Mouse (Mus musculus): ENCODE results near the gene Pwwp2b. TPM values are rescaled to one million over a fixed set of nuclear protein-coding genes. Genes with fewer than 3 reads are reported as not detected.

The Pwwp2b gene
- total RNA-seq, 2 experiments from 2014 or later: 3.5 to 5.2 TPM

DNA sequence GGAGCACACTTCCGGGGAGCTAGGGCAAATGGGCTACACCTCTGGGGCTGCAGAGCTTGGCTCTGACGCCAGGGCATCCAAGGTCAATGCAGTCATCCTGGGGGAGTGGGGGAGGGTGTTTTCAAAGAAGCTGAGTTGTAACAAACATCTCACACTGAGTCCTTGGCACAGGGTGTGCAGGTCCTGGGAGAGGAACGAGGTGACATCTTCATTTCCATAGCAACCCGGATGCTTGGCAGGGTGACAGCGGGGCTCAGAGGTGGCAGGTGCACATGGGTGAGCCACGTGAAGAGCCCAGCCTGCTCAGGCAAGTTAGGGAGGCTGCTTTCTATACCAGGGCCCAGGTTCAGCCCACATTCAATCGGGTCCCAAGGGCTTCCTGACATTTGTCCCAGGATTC, 52.1 kb downstream of the Pwwp2b start:
- DNase-seq: no peak

- DNase-seq: no peak
Measured at GRCm38 (mm10) chr7:139301505-139301904, 53.2 kb downstream of the Pwwp2b start.

DNA sequence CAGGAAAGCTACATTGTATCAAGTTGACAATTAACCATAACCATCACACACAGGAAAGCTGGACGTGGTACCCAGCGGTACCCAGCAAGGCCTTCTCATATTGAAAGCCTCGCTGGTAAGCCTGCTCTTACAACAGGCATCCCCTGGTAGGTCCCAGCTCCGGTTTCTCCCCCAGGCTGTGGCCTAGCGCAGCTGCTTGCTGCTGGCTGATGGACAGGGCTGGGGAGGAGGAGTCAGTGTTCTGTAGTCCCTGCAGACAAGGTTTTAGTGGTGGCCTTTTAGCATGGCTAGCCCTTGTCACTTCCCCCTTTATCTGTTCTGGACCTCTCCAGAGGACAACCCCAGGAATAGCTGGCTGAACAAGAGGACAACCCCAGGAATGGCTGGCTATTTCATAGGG, 54.0 kb downstream of the Pwwp2b start:
- no peak for DNase-seq

- peak; percentile 92 for DNase-seq
Measured at GRCm38 (mm10) chr7:139303280-139304011, 55.2 kb downstream of the Pwwp2b start.

GRCm38 (mm10) chr7:139304322-139304721, 56.0 kb downstream of the Pwwp2b start:
- DNase-seq: no peak

DNA sequence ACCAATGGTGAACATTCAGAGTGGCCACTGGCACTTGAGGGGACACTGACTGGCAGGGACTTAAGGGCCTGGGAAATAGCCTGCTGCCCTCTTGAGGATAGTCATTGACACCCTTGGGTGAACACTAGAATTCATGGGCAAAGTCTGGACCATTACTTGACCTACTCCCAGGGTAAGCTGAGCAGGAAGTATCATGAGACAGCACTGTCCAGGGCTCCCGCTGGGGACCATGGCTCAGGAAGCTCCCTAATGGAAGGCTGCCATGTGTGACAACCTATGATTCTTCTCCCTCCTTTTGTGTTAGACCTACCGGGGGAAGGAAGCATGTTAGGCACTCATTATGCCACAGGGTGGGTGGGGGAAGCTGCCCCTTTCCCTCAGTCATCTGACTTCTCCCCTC, 58.8 kb downstream of the Pwwp2b start:
- no peak for DNase-seq

DNA sequence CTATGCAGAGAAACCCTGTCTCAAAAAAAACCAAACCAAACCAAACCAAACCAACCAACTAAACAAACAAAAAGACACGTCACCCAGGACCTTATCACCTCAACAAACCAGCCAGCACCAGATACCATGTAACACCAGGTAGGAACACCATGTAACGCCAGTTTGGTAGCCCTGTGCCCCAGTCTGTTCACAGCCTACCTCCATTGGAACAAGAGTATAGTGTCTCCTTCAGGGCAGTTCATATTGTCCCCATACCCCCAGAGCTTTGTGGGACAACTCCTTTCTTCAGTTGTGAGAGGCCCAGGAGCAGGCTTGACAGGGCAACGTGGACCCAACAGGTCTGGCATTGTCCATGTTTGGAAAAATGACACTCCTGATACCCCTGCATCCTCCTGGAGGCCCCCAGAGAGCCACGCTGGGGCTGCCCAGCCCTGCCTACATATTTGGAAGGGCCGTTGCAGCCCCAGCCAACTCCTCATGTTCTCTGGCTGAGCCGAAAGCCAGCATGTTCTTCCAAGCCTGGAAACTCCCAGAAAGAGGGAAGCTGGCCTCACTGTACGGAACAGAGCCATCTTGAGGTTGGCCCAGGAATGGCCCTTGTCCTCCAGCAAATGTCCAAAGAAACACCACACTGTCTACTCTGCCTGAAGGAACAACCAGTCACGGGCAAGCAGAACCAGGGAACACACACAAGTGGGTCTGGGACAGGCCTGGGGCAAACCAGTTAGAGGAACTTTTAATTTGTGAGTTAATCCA, 60.0 kb downstream of the Pwwp2b start:
- DNase-seq: peak; percentile 61

DNA sequence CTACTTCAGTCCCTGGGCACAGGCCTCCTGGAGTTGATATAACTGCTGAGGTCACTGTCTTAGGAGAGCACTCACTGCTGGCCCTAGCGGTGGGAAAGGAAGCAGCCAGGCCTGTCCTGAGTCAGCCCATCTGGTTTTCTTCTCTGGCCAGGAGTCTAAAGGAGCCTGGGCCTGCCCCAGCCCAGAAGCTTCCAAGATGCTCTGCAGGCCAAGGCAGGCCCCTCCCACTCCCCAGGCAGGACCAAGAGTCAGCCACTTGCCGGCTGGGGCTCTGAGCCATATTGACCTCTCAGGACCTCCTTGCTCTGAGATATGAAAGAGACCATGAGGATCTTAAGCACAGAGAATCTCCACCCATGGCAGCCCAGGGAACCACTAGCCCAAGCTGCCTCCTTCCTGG, 60.8 kb downstream of the Pwwp2b start:
- peak; percentile 72 for DNase-seq

GRCm38 (mm10) chr7:139310487-139310951, 62.2 kb downstream of the Pwwp2b start:
- no peak for DNase-seq

DNA sequence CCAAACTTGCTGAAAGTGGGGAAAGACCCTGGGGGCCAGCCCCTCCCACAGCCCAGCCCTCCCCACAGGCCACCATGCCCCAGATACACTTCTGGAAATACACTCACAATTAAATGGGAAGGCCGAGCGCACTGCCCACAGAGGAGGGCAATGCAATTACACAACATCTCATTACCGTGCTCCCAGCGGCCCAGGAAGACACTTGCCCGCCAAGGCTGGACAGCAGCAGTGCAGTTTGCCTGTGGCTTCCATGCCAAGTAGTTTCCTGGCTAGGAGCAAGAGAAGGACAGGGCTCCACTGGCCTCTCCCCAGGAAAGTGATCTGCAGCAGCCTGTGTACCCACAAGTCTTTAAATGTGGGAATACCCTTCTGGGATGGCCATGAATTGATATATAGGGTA, 64.4 kb downstream of the Pwwp2b start:
- DNase-seq: peak; percentile 37

GRCm38 (mm10) chr7:139313413-139313812, 65.1 kb downstream of the Pwwp2b start:
- DNase-seq: no peak

DNA sequence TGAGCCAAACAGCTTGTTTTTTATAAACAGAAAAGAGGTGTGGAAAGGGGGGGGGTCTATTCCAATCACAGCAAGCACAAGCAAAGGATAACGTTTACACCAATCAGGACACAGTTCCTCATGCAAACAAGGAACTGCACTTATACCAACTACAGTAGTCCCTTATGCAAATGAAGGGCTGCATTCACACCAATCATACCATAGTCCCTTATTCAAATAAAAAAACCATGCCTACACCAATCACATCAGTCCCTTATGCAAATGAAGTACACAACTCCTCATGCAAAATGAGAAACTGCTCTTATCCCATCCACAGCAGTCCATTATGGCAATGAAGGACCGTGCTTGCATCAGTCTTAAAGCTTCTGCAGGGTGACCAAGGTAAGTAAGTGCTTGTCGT, 66.4 kb downstream of the Pwwp2b start:
- DNase-seq: no peak

DNA sequence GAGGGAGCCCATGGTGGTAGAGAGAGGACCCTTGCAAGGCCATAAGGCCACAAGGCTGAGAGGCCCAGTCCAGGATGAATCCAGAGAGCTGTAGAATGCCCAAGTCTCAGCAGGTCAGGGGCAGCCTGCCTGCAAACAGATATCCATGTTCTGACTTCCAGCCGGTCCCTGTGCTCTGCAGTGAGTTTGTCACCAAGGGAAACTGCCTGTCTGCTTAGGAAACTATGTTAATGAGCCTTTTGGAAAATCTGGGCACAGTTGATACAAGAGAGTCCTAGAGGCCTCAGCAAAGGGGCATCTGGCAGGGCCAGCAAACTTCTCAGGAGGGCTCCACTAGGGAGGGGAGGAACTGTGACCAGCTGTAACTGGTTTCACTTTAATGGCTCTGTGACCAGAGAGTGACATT, 70.7 kb downstream of the Pwwp2b start:
- DNase-seq: no peak

Other genes with a start within 250 kb of the Pwwp2b start
- 1 to 10 TPM; 1.6 TPM for gene Dpysl4, start 162.5 kb upstream of the Pwwp2b start, total RNA-seq (2021)
- 1 to 10 TPM; 2.9 to 4.2 TPM for gene Lrrc27, start 35.5 kb upstream of the Pwwp2b start, total RNA-seq (2021)
- gene Stk32c, start 35.2 kb upstream of the Pwwp2b start, total RNA-seq (2021): 1 to 10 TPM; 1.6 TPM
- 10 to 100 TPM; 52.5 to 53.3 TPM for gene Inpp5a, start 140.6 kb downstream of the Pwwp2b start, total RNA-seq (2021)

Measured in gastrocnemius, postnatal 10 days (tissue).